Mouse (Mus musculus): Measurements from ENCODE around the gene L3hypdh.

DNA sequence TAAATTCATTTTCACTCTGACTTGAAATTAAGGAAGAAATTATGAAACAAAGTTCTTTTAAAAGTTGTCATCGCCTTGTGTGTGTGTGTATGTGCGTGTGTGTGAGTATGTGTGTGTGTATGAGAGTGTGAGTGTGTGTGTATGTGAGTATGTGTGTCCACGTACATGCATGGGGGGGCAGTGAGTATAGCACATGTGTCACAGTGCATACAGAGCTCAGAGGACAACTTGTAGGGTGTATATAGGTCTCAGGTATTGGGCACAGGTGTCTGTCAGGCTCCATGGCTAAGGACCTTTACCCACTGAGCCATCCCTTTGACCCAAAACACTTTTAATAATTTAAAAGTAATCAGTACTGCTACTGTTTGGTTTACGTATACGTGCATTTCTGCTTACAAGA is 18.8 kb upstream of the L3hypdh start:
- no peak for TF ChIP-seq MAX (IDR thresholded peaks at IDR 0.05; ENCODE audit: low read depth)
- no peak for TF ChIP-seq USF1 (IDR thresholded peaks at IDR 0.05; ENCODE audit: low read depth)
- TF ChIP-seq POLR2A (IDR thresholded peaks at IDR 0.05; ENCODE audit: insufficient read length, low read depth) = no peak

Measured in myocyte (in vitro differentiated cells).